Mouse (Mus musculus): ENCODE data around the gene Mettl8. TPM values are rescaled to one million over a fixed set of nuclear protein-coding genes. Genes with fewer than 3 reads are reported as not detected.

Mettl8 gene
- polyA plus RNA-seq, 1 experiment from 2014 or later = 12.6 TPM

DNA sequence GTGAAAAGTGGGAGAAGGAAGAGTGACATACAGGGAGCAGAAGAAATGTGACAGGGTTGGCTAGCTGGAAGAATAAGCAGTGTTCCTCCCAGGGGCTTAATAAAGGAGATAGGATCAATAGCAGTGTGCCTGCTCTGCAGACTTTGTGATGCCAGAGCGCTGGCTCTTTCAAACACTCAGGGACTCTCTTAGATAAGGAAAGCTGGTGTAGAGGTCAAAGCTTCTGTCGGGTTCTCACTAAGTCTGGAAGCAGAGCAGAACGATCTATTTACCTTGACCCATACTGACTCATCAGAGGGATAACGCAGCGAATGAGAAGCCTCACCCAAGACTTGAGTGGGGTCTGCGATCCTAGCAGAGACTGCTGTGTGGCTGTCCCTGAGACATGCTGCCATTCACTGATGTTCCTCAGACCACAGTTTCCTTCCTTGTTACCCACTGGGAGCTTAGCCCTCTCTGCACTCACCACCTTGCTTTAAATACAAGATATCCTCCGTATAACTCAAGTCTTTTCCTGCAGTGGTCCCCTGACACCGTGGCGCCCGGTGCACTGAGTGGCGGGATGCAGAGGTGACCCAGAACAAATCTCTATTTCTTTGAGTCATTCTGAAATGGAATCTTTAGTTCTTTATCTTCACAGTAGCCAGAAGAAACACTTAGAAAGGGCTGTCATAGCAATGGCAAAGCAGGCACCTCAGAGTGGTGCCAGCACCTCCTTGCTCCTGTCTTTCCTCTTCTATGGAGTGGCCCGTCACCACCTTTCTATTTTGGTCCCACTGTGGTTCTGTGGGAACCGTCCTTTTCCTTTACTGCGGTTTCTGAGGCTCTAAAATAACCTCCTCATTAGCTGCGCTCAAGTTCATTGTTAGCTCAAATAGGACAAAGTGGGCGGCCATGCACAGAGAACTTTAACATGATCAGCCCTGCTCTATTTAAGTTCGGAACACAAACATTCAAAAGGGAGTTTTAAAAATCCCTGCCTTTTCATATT, 65.9 kb downstream of the Mettl8 start:
- ATAC-seq (no peak), DNase-seq (ENCODE audit: low read depth, low spot score) (no peak)
- no peak for TF ChIP-seq CTCF (IDR thresholded peaks at IDR 0.05)
- in situ Hi-C loops (cut with MboI; ENCODE audit: low pct_unique_long_range_greater_than_20kb) = no loop called here
- ChIA-PET POLR2A (no interaction called here), CTCF (interaction anchor here (2.5 kb wide), 1 partner anchor 16 kb away, joined by 8 read pairs; no protein-coding TSS in a partner anchor)
- no peaks in the 10 kb centered on the region for H3K27me3 ChIP-seq

DNA sequence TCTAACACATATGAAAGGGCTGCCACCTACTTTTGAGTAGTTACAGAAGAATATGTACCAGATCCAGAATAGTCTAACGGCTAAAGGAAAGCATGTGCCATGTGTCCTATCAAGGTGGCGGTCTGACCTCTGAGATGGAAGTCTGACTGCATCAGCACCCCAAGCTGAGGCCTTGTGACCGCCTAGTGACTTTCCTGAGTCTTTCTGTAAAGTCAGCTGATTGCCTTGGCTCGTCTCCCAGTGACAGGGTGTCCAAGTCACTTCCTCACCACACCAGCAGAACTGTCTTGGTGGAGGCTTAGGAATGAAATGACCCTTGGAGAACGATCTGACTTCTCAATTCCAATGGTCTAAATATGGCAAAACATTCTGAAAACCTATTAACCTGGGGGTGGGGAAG, 77.1 kb downstream of the Mettl8 start:
- POLR2A ChIA-PET = no interaction called here
- CTCF ChIA-PET = no interaction called here
- in situ Hi-C loops (cut with MboI; ENCODE audit: low pct_unique_long_range_greater_than_20kb) = no loop called here
- TF ChIP-seq CTCF (IDR thresholded peaks at IDR 0.05) = no peak
- ATAC-seq = no peak
- H3K27me3 ChIP-seq = no peaks in the 10 kb centered on the region
- DNase-seq (ENCODE audit: low read depth, low spot score) = peak; percentile 54

DNA sequence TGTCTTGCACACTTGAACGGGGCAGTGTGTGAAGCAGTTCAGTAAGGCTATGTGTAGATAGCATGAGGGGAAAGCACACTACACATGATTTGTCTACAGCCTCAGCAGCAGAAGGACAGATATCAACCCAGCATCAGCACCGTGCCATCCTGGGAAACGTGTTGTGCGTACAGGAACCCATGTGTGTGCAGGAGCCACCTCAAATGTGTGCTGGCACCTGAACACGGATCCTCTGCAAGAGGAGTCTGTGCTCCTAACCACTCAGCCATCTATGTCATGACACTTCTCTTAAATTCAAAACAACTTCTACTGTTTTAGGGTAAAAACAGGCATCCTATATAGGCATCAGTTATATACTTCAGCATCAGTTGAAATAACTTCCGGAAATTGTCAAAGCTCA, 80.6 kb downstream of the Mettl8 start:
- CTCF ChIA-PET = no interaction called here
- POLR2A ChIA-PET = no interaction called here

GRCm38 (mm10) chr2:70972795-70973518, 82.4 kb downstream of the Mettl8 start:
- ChIA-PET POLR2A (no interaction called here), CTCF (no interaction called here)
- ATAC-seq (no peak), DNase-seq (ENCODE audit: low read depth, low spot score) (no peak)
- no peaks in the 10 kb centered on the region for H3K27me3 ChIP-seq
- in situ Hi-C loops (cut with MboI; ENCODE audit: low pct_unique_long_range_greater_than_20kb) = no loop called here
- no peak for TF ChIP-seq CTCF (IDR thresholded peaks at IDR 0.05)

More for the DNA sequence above, 80.6 kb downstream of the Mettl8 start:
- DNase-seq (ENCODE audit: low read depth, low spot score) (no peak), ATAC-seq (no peak)
- in situ Hi-C loops (cut with MboI; ENCODE audit: low pct_unique_long_range_greater_than_20kb) = no loop called here
- no peaks in the 10 kb centered on the region for H3K27me3 ChIP-seq
- no peak for TF ChIP-seq CTCF (IDR thresholded peaks at IDR 0.05)

GRCm38 (mm10) chr2:70970158-70970741, 85.1 kb downstream of the Mettl8 start:
- ChIA-PET POLR2A (no interaction called here), CTCF (no interaction called here)
- no peak for TF ChIP-seq CTCF (IDR thresholded peaks at IDR 0.05)
- H3K27me3 ChIP-seq = no peaks in the 10 kb centered on the region
- DNase-seq (ENCODE audit: low read depth, low spot score) (no peak), ATAC-seq (no peak)
- in situ Hi-C loops (cut with MboI; ENCODE audit: low pct_unique_long_range_greater_than_20kb) = no loop called here

- CTCF ChIA-PET = no interaction called here
Observed at GRCm38 (mm10) chr2:70968305-70968704, 87.1 kb downstream of the Mettl8 start.

GRCm38 (mm10) chr2:70967216-70967615, 88.2 kb downstream of the Mettl8 start:
- no peak for DNase-seq (ENCODE audit: low read depth, low spot score)
- ChIA-PET POLR2A (no interaction called here), CTCF (no interaction called here)
- TF ChIP-seq CTCF (IDR thresholded peaks at IDR 0.05) = no peak
- no peak for ATAC-seq
- no peaks in the 10 kb centered on the region for H3K27me3 ChIP-seq
- in situ Hi-C loops (cut with MboI; ENCODE audit: low pct_unique_long_range_greater_than_20kb) = no loop called here

More at GRCm38 (mm10) chr2:70968305-70968704, 87.1 kb downstream of the Mettl8 start:
- POLR2A ChIA-PET = no interaction called here
- no peak for ATAC-seq
- H3K27me3 ChIP-seq = no peaks in the 10 kb centered on the region
- DNase-seq (ENCODE audit: low read depth, low spot score) = no peak
- TF ChIP-seq CTCF (IDR thresholded peaks at IDR 0.05) = no peak
- in situ Hi-C loops (cut with MboI; ENCODE audit: low pct_unique_long_range_greater_than_20kb) = no loop called here

DNA sequence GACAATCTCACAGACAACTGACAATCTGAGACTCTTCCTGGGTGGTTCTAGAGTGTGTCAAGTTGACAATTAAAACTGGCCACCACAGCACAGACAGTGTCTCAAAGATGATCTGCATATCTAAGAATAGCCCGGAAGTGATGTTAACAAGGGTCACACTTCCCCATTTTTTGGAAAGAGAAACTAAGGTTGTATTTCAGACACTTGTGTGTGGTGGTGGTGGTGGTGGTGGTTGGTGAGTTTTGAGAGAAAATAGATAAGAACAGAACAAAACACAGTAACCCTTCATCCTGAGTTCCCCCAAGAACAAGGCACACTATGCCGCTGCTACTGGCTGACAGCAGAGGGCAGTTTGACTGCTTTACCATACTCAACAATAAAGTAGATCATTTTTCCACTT, 90.6 kb downstream of the Mettl8 start:
- CTCF ChIA-PET = no interaction called here

DNA sequence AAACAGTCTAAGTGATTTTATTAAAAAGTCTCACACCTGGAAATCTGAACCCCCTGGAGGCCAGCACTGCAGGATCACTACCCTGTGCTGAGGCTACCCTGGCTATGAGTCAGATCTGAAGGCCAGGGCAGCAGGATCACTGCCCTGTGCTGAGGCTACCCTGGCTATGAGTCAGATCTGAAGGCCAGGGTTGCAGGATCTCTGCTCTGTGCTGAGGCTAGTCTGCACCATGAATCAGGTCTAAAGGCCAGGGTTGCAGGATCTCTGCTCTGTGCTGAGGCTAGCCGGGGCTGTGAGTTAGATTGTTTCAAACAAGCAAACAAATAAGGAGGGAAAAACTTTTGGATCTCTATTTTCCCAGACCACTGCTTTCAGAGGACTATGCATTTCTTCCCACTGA, 92.5 kb downstream of the Mettl8 start:
- in situ Hi-C loops (cut with MboI; ENCODE audit: low pct_unique_long_range_greater_than_20kb) = no loop called here
- CTCF ChIA-PET = no interaction called here
- POLR2A ChIA-PET = no interaction called here
- ATAC-seq = no peak
- DNase-seq (ENCODE audit: low read depth, low spot score) = no peak
- no peaks in the 10 kb centered on the region for H3K27me3 ChIP-seq
- no peak for TF ChIP-seq CTCF (IDR thresholded peaks at IDR 0.05)

More for the DNA sequence above, 90.6 kb downstream of the Mettl8 start:
- ATAC-seq = no peak
- POLR2A ChIA-PET = no interaction called here
- no peaks in the 10 kb centered on the region for H3K27me3 ChIP-seq
- TF ChIP-seq CTCF (IDR thresholded peaks at IDR 0.05) = no peak
- in situ Hi-C loops (cut with MboI; ENCODE audit: low pct_unique_long_range_greater_than_20kb) = no loop called here
- DNase-seq (ENCODE audit: low read depth, low spot score) = no peak

- CTCF ChIA-PET = no interaction called here
- in situ Hi-C loops (cut with MboI; ENCODE audit: low pct_unique_long_range_greater_than_20kb) = no loop called here
- POLR2A ChIA-PET = no interaction called here
- DNase-seq (ENCODE audit: low read depth, low spot score) (no peak), ATAC-seq (no peak)
- H3K27me3 ChIP-seq = no peaks in the 10 kb centered on the region
- no peak for TF ChIP-seq CTCF (IDR thresholded peaks at IDR 0.05)
Observed at GRCm38 (mm10) chr2:70961086-70961941, 94.1 kb downstream of the Mettl8 start.
